Mouse (Mus musculus) midbrain, embryonic 11.5 days (tissue): ENCODE results near the gene Bcan. TPM values are rescaled to one million over a fixed set of nuclear protein-coding genes. Genes with fewer than 3 reads are reported as not detected.

ENCODE experiments used
- ATAC-seq: fragments of 200-750 bp; cut with Nextera tagmentation; 2 replicates; pipeline ENCODE4 v1.8.0; 2017; ENCODE audit warnings: moderate TSS enrichment, moderate library complexity; ENCODE audit not compliant: low FRiP score
- DNase-seq: peaks from one replicate; pipeline ENCODE4 v3.0.0; 2015; ENCODE audit warnings: low spot score; ENCODE audit errors: missing footprints
- H3K27ac ChIP-seq: fragments of 300-500 bp; sonication (generic); 2 replicates; pipeline ENCODE4 v1.5.1; 2014; ENCODE audit warnings: low read depth, low read length
- H3K27me3 ChIP-seq: fragments of 300-500 bp; sonication (generic); 2 replicates; pipeline ENCODE4 v1.6.1; 2014; ENCODE audit warnings: mild to moderate bottlenecking, low read length, moderate library complexity, mixed read lengths; ENCODE audit not compliant: control insufficient read depth, insufficient read depth
- H3K36me3 ChIP-seq: fragments of 300-500 bp; sonication (generic); 2 replicates; pipeline ENCODE4 v1.6.1; 2014; ENCODE audit warnings: mild to moderate bottlenecking, low read length, moderate library complexity, mixed read lengths; ENCODE audit not compliant: control insufficient read depth, insufficient read depth
- H3K4me1 ChIP-seq: fragments of 300-500 bp; sonication (generic); 2 replicates; pipeline ENCODE4 v1.6.1; 2014; ENCODE audit warnings: low read length; ENCODE audit not compliant: control insufficient read depth, insufficient read depth
- H3K4me2 ChIP-seq: fragments of 300-500 bp; sonication (generic); 2 replicates; pipeline ENCODE4 v1.6.1; 2014; ENCODE audit warnings: mild to moderate bottlenecking, moderate library complexity
- H3K4me3 ChIP-seq: fragments of 300-500 bp; sonication (generic); 2 replicates; pipeline ENCODE4 v1.5.1; 2014; ENCODE audit warnings: low read depth, low read length
- H3K9ac ChIP-seq: fragments of 300-500 bp; sonication (generic); 2 replicates; pipeline ENCODE4 v1.6.1; 2014; ENCODE audit warnings: low read length
- H3K9me3 ChIP-seq: fragments of 300-500 bp; sonication (generic); 2 replicates; pipeline ENCODE4 v1.6.1; 2016; ENCODE audit warnings: low read length; ENCODE audit not compliant: control insufficient read depth
- WGBS: fragments of 180-500 bp; shearing (Covaris S2); extraction: QIAGEN DNeasy Blood & Tissue Kit; methylation state at CpG from one replicate; pipeline ENCODE4 v1.1.7; 2014; 5-methylcytosine and 5-hydroxymethylcytosine counted together
- polyA plus RNA-seq: library from polyadenylated mRNA; unstranded; fragments of >200 nt; fragmentation: Nextera tagmentation; extraction: Ambion mirVana; gene quantifications from 2 replicates; pipeline ENCODE4 v1.2.1, GENCODE M21; 2014

Bcan gene
- polyA plus RNA-seq, 1 experiment from 2014 or later = 0.44 TPM

GRCm38 (mm10) chr3:87960586-87961191 lies 39.3 kb downstream of the Bcan start:
- ATAC-seq = peak; percentile 96
- Histone ChIP-seq H3K9me3 (no peaks in the 10 kb centered on the region), H3K4me3 (peak overlapping the region; percentile 21), H3K36me3 (no peaks in the 10 kb centered on the region), H3K27ac (peak overlapping the region; percentile 95), H3K4me1 (peaks cover 23% of the 10 kb centered on the region), H3K4me2 (peak overlapping the region; percentile 53), H3K9ac (peak overlapping the region; percentile 67), H3K27me3 (no peaks in the 10 kb centered on the region)
- WGBS = under 1% methylated on average over 27 of the region's 27 CpGs
- DNase-seq = peak; percentile 98

DNA sequence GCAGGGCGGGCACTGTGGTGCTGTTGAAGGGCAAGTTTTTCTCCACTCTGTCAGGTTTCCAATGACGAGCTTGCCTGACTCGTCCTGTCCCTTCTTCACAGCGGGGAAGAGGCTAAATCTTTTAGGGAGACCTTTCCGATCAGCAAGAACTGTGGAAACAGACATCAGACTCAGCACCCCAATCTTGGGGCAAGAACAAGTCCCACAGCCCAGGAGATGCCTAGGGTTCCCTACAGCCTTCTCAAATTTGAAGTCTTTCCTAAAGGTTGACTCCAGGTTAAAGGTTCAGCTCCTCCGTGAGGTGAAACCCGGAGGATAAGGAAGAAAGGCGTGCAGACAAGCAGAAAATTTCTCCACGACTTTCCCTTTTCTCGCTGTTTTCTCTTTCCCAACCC lies 39.8 kb downstream of the Bcan start:
- Histone ChIP-seq H3K36me3 (no peaks in the 10 kb centered on the region), H3K9me3 (no peaks in the 10 kb centered on the region), H3K4me3 (peak overlapping the region; percentile 21), H3K27me3 (no peaks in the 10 kb centered on the region), H3K9ac (peak overlapping the region; percentile 67), H3K4me2 (peak overlapping the region; percentile 53), H3K27ac (peak overlapping the region; percentile 95), H3K4me1 (peaks cover 23% of the 10 kb centered on the region)
- 1% methylated on average over 10 of the region's 10 CpGs for WGBS
- DNase-seq (no peak), ATAC-seq (peak; percentile 4; the same call in 1 of the 2 replicates)

GRCm38 (mm10) chr3:87959371-87959770 lies 40.7 kb downstream of the Bcan start:
- peak overlapping the region; percentile 95; the same call in 1 of the 2 replicates for H3K27ac ChIP-seq
- no peak overlapping the region for H3K4me3 ChIP-seq
- no peaks in the 10 kb centered on the region for H3K36me3 ChIP-seq
- DNase-seq (peak; percentile 83), ATAC-seq (no peak)
- H3K9ac ChIP-seq = no peak overlapping the region
- no peaks in the 10 kb centered on the region for H3K9me3 ChIP-seq
- 73% methylated on average over 7 of the region's 7 CpGs for WGBS
- no peak overlapping the region for H3K4me2 ChIP-seq
- peaks cover 23% of the 10 kb centered on the region for H3K4me1 ChIP-seq
- H3K27me3 ChIP-seq = no peaks in the 10 kb centered on the region

DNA sequence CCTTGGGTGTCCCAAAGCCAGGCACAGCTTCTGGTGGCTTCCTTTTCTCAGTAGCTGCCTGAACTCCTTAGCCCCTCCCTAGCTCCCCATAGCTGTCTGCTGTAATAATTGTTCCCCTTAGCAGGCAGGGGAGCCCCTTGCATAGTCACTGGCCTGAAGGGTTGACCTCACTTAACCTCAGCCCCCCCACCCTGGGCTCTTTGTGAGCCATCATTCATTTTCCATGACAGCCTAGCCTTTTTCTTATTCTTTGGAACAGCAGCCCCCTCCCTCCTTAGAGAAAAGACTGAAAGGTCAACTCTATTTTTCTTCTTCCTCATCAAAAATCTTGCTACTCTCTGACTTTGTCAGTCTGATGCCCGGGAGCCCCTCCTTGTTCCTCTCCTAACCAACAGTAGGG lies 41.1 kb downstream of the Bcan start:
- 0 out of 2 replicates have a peak overlapping the region, but pooled peaks have one; percentile 3 for H3K9ac ChIP-seq
- 46% methylated on average over 1 of the region's 1 CpGs for WGBS
- no peak overlapping the region for H3K4me2 ChIP-seq
- no peaks in the 10 kb centered on the region for H3K36me3 ChIP-seq
- H3K9me3 ChIP-seq = no peaks in the 10 kb centered on the region
- H3K4me1 ChIP-seq = peaks cover 23% of the 10 kb centered on the region
- no peaks in the 10 kb centered on the region for H3K27me3 ChIP-seq
- ATAC-seq (no peak), DNase-seq (peak; percentile 84)
- no peak overlapping the region for H3K4me3 ChIP-seq
- no peak overlapping the region; the same call in 1 of the 2 replicates for H3K27ac ChIP-seq

GRCm38 (mm10) chr3:87958476-87958875 lies 41.6 kb downstream of the Bcan start:
- DNase-seq (no peak), ATAC-seq (no peak)
- no peak overlapping the region; the same call in 1 of the 2 replicates for H3K9ac ChIP-seq
- no peak overlapping the region for H3K4me2 ChIP-seq
- WGBS = 37% methylated on average over 4 of the region's 4 CpGs
- H3K27ac ChIP-seq = no peak overlapping the region
- no peaks in the 10 kb centered on the region for H3K36me3 ChIP-seq
- H3K27me3 ChIP-seq = no peaks in the 10 kb centered on the region
- H3K9me3 ChIP-seq = no peaks in the 10 kb centered on the region
- H3K4me1 ChIP-seq = peaks cover 23% of the 10 kb centered on the region
- no peak overlapping the region for H3K4me3 ChIP-seq

DNA sequence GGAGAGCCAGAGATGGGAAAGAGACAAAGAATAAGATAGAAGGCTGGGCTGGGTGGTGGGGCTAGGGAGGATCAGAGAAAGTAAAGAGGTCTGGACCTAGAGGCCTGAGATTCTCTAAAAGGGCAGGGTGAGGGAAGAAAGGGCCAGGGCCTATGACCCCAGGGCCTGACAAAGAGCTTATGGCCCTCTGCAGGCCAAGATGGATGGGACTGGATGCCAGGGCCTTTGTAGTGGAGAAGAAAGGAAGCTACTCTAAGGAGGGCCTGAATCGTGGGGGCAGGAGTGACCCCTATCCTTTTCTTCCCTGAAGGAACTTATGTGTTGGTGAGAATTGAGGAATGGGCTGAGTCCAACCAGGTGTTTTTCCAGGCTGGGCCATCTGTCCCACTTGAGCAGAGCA lies 42.0 kb downstream of the Bcan start:
- peaks cover 25% of the 10 kb centered on the region for H3K4me1 ChIP-seq
- H3K4me3 ChIP-seq = no peak overlapping the region
- H3K36me3 ChIP-seq = no peaks in the 10 kb centered on the region
- ATAC-seq (no peak), DNase-seq (peak; percentile 85)
- H3K9ac ChIP-seq = no peak overlapping the region; the same call in 1 of the 2 replicates
- H3K27ac ChIP-seq = no peak overlapping the region
- no peaks in the 10 kb centered on the region for H3K9me3 ChIP-seq
- H3K4me2 ChIP-seq = no peak overlapping the region
- no peaks in the 10 kb centered on the region for H3K27me3 ChIP-seq
- 0% methylated on average over 1 of the region's 1 CpGs for WGBS

DNA sequence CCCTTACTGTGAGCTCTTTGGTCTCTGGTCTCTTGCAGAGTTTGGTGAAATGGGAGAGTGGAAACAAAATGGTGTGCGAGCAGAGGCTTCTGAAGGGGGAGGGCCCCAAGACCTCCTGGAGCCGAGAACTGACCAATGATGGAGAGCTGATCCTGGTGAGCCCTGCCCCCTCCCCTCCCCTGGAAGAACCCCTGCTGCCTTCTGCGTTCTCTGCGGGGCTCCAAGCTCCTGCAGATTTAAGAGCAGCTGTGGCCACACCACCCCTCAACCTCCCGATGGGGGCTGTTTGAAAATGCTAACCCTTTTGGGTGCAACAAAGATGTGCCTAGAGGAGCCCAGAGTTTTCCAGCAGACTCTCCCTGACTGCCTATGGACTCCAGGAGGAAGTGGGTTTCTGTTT lies 47.6 kb downstream of the Bcan start:
- H3K9me3 ChIP-seq = no peaks in the 10 kb centered on the region
- H3K27ac ChIP-seq = peak overlapping the region; percentile 30; the same call in 1 of the 2 replicates
- H3K4me1 ChIP-seq = peaks cover 51% of the 10 kb centered on the region
- H3K9ac ChIP-seq = peak overlapping the region; percentile 49
- no peaks in the 10 kb centered on the region for H3K36me3 ChIP-seq
- H3K4me3 ChIP-seq = peak overlapping the region; percentile 56
- WGBS = 4% methylated on average over 5 of the region's 5 CpGs
- ATAC-seq (peak; percentile 41), DNase-seq (peak; percentile 88)
- H3K4me2 ChIP-seq = peak overlapping the region; percentile 83
- H3K27me3 ChIP-seq = no peaks in the 10 kb centered on the region

GRCm38 (mm10) chr3:87951946-87952345 lies 48.1 kb downstream of the Bcan start:
- Histone ChIP-seq H3K27me3 (no peaks in the 10 kb centered on the region), H3K4me3 (peak overlapping the region; percentile 56), H3K27ac (peak overlapping the region; percentile 30), H3K4me2 (peak overlapping the region; percentile 83), H3K36me3 (no peaks in the 10 kb centered on the region), H3K9ac (peak overlapping the region; percentile 49), H3K9me3 (no peaks in the 10 kb centered on the region), H3K4me1 (peaks cover 56% of the 10 kb centered on the region)
- ATAC-seq (no peak), DNase-seq (peak; percentile 85)
- WGBS = 16% methylated on average over 12 of the region's 12 CpGs

DNA sequence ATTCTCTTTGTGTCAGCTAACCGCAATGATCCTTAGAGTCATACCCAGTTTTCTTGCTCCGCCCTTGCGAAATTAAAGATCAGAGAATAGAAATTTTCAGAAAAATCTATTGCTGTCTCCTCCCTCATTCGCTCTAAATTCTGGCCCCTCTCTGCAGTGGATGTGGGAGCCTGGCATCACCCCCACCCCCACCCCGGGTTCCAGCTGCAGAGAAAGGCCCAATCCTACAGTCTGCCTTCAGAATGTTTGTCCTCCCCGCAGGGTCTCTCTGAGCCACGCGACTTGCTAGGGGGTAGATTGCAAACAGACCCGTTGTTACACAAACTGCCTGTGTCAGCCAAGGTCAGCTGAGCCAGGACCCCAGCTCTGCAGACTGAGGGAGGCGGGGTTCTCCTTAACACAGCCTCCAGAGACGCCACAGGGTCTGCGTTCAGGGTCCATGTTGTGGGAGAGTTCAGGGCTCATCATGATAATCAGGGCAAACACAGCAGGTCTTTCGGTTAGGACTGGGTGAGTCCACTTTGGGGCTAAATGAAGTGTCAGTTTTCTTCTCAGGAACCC lies 50.0 kb downstream of the Bcan start:
- WGBS = 2% methylated on average over 13 of the region's 13 CpGs
- Histone ChIP-seq H3K4me1 (peaks cover 75% of the 10 kb centered on the region), H3K9ac (peak overlapping the region; percentile 80), H3K27me3 (no peaks in the 10 kb centered on the region), H3K4me2 (peak overlapping the region; percentile 83), H3K27ac (peak overlapping the region; percentile 90), H3K9me3 (no peaks in the 10 kb centered on the region), H3K4me3 (peak overlapping the region; percentile 56), H3K36me3 (no peaks in the 10 kb centered on the region)
- ATAC-seq (0 out of 2 replicates have a peak, but pooled peaks have one; percentile 15), DNase-seq (peak; percentile 93)
